Mouse (Mus musculus): ENCODE results near the gene D230025D16Rik. TPM values are rescaled to one million over a fixed set of nuclear protein-coding genes. Genes with fewer than 3 reads are reported as not detected.
"Not testable (repeated sequence)": the region's sequence is repeated elsewhere in the genome, so short reads cannot be mapped to it uniquely, and the experiment has no call there.

Gene D230025D16Rik
- 10 to 100 TPM; 35.4 to 36.4 TPM for total RNA-seq (2021)

- peak; percentile 91 to 95 for DNase-seq (ENCODE audit: extremely low spot score in 1 of 2, low spot score in 1 of 2)
These were observed at the start of gene D230025D16Rik for GRCm38 (mm10) chr8:105224413-105225271. Gene D230025D16Rik (plus strand): TSS chr8:105225145.

GRCm38 (mm10) chr8:105175287-105175686, 49.7 kb upstream of the D230025D16Rik start:
- DNase-seq (ENCODE audit: extremely low spot score in 1 of 2, low spot score in 1 of 2) = not testable (repeated sequence)

- no peak for DNase-seq (ENCODE audit: extremely low spot score in 1 of 2, low spot score in 1 of 2)
These were observed 46.6 kb upstream of the D230025D16Rik start for GRCm38 (mm10) chr8:105178211-105178800.

- no peak for DNase-seq (ENCODE audit: extremely low spot score in 1 of 2, low spot score in 1 of 2)
These were observed 42.7 kb upstream of the D230025D16Rik start for GRCm38 (mm10) chr8:105182201-105182600.

- no peak for DNase-seq (ENCODE audit: extremely low spot score in 1 of 2, low spot score in 1 of 2)
These were observed 38.4 kb upstream of the D230025D16Rik start for GRCm38 (mm10) chr8:105186467-105187005.

GRCm38 (mm10) chr8:105192182-105192581, 32.8 kb upstream of the D230025D16Rik start:
- DNase-seq (ENCODE audit: extremely low spot score in 1 of 2, low spot score in 1 of 2) = no peak

GRCm38 (mm10) chr8:105205748-105206147, 19.2 kb upstream of the D230025D16Rik start:
- DNase-seq (ENCODE audit: extremely low spot score in 1 of 2, low spot score in 1 of 2) = no peak

GRCm38 (mm10) chr8:105206766-105207275, 18.1 kb upstream of the D230025D16Rik start:
- DNase-seq (ENCODE audit: extremely low spot score in 1 of 2, low spot score in 1 of 2) = no peak

GRCm38 (mm10) chr8:105207675-105208273, 17.2 kb upstream of the D230025D16Rik start:
- DNase-seq (ENCODE audit: extremely low spot score in 1 of 2, low spot score in 1 of 2) = no peak

GRCm38 (mm10) chr8:105209153-105210110, 15.5 kb upstream of the D230025D16Rik start:
- no peak for DNase-seq (ENCODE audit: extremely low spot score in 1 of 2, low spot score in 1 of 2)

GRCm38 (mm10) chr8:105214104-105214503, 10.8 kb upstream of the D230025D16Rik start:
- DNase-seq (ENCODE audit: extremely low spot score in 1 of 2, low spot score in 1 of 2) = no peak

- no peak for DNase-seq (ENCODE audit: extremely low spot score in 1 of 2, low spot score in 1 of 2)
These were observed 6.9 kb upstream of the D230025D16Rik start for GRCm38 (mm10) chr8:105217926-105218522.

- peak in 1 of 2 experiments; percentile 7 for DNase-seq (ENCODE audit: extremely low spot score in 1 of 2, low spot score in 1 of 2)
These were observed 1.1 kb upstream of the D230025D16Rik start for GRCm38 (mm10) chr8:105223850-105224249.

GRCm38 (mm10) chr8:105225272-105225593, 288 bp downstream of the D230025D16Rik start:
- DNase-seq (ENCODE audit: extremely low spot score in 1 of 2, low spot score in 1 of 2) = no peak

GRCm38 (mm10) chr8:105225917-105226316, 972 bp downstream of the D230025D16Rik start:
- DNase-seq (ENCODE audit: extremely low spot score in 1 of 2, low spot score in 1 of 2) = no peak

GRCm38 (mm10) chr8:105231503-105232320, 6.8 kb downstream of the D230025D16Rik start:
- no peak for DNase-seq (ENCODE audit: extremely low spot score in 1 of 2, low spot score in 1 of 2)

- not testable (repeated sequence) for DNase-seq (ENCODE audit: extremely low spot score in 1 of 2, low spot score in 1 of 2)
These were observed 7.4 kb downstream of the D230025D16Rik start for GRCm38 (mm10) chr8:105232321-105232693.

GRCm38 (mm10) chr8:105233126-105233935, 8.4 kb downstream of the D230025D16Rik start:
- no peak for DNase-seq (ENCODE audit: extremely low spot score in 1 of 2, low spot score in 1 of 2)

Data from layer of hippocampus, postnatal 25 days (tissue).